Mouse (Mus musculus): ENCODE results near the gene Prkar2a. TPM values are rescaled to one million over a fixed set of nuclear protein-coding genes. Genes with fewer than 3 reads are reported as not detected.

The Prkar2a gene
- polyA plus RNA-seq, 1 experiment from 2014 or later: 21.3 TPM

DNA sequence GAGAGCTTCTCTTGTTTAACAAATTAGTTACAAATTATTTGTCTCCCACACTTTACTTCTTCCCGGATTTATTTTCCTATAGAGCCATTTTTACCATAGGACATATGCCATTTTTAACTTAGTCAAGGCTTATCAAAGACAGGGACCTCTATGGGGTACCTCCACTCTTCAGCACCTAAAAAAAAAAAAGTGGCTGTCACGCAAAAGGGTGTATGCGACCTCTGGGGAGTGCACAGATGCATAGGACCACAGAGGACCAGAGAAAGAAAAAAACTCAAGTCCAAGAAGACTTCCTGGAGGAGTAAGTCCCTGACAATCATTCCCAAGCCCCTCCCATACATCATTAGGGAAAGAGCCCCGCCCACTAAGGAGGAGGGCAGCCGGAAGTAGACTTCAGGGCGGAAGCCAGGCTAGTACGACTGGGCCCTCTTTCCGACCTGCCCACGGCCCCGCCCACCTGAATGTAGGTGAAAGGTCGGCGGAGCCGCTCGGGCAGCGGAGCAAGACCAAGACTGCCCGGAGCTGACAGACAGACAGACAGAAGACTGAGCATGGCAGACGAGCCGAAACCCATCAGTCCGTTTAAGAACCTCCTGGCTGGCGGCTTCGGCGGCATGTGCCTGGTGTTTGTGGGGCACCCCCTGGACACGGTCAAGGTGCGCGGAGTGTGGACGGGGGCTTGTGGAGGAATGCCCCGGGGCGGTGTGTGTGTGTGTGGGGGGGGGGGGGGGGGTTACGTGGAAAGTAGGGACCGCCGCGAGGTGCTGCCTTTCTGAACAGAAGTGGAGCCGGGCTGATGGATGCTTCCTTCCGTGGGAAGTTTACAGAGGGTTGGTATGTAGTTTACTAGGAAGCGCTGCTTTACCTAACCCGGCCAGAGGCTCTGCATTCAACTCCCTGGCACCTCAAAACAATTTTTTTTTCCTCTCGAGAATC is 27.2 kb upstream of the Prkar2a start, which contains the start of gene Slc25a20:
TSS of gene Slc25a20 (plus strand) at position 412 of the 936 bp plus-strand sequence.
- peak; percentile 94 for ATAC-seq (replicated peaks; ENCODE audit: extremely low read depth, insufficient read depth, low FRiP score)
- peaks cover 9% of the 10 kb centered on the region for H3K4me1 ChIP-seq (ENCODE audit: control insufficient read depth, insufficient read depth, low read length)
- peak within 1 kb of the TSS; percentile 76 for H3K4me2 ChIP-seq (ENCODE audit: low read depth, low read length)
- 3% methylated on average over 37 of the region's 37 CpGs for WGBS
- no peaks in the 10 kb centered on the region for H3K36me3 ChIP-seq (ENCODE audit: control insufficient read depth, insufficient read depth)
- H3K27me3 ChIP-seq (ENCODE audit: control insufficient read depth, insufficient read depth, low read length): no peaks in the 10 kb centered on the region
- no peaks in the 10 kb centered on the region for H3K9me3 ChIP-seq (replicated peaks; ENCODE audit: control insufficient read depth, low read length)
- H3K27ac ChIP-seq (ENCODE audit: low read length): peak within 1 kb of the TSS; percentile 57
- peak within 1 kb of the TSS; percentile 83 for H3K4me3 ChIP-seq (ENCODE audit: low read length)
- H3K9ac ChIP-seq (ENCODE audit: low read length): peak within 1 kb of the TSS; percentile 85

DNA sequence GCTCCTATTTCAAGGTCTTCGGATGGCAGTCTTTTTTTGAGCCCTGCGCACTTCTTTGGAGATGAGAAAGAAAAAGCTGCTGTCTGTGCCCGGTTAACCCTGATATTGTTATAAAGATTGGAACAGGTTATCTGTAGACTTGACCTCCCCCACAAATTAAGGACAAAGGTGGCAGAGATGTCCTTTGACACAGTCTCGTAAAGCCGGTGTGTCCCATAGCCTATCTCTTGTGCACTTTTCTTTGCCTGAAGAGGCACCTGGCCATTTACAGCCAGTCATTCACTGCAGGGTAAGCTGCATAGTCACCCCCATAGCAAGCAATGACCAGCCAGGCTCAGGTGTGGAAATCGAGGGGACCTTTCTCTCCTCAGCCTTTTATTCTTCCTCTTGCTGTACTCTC is 26.5 kb upstream of the Prkar2a start:
- no peak for ATAC-seq (replicated peaks; ENCODE audit: extremely low read depth, insufficient read depth, low FRiP score)
- WGBS: 22% methylated on average over 6 of the region's 6 CpGs
- Histone ChIP-seq H3K4me3 (ENCODE audit: low read length) (peak overlapping the region; percentile 83), H3K9me3 (replicated peaks; ENCODE audit: control insufficient read depth, low read length) (no peaks in the 10 kb centered on the region), H3K9ac (ENCODE audit: low read length) (peak overlapping the region; percentile 85), H3K27ac (ENCODE audit: low read length) (peak overlapping the region; percentile 57), H3K36me3 (ENCODE audit: control insufficient read depth, insufficient read depth) (0 out of 2 replicates have a peak, but pooled peaks cover 3% of the 10 kb centered on the region), H3K27me3 (ENCODE audit: control insufficient read depth, insufficient read depth, low read length) (no peaks in the 10 kb centered on the region), H3K4me2 (ENCODE audit: low read depth, low read length) (peak overlapping the region; percentile 76), H3K4me1 (ENCODE audit: control insufficient read depth, insufficient read depth, low read length) (peaks cover 9% of the 10 kb centered on the region)

- Histone ChIP-seq H3K9ac (ENCODE audit: low read length) (no peak overlapping the region), H3K27ac (ENCODE audit: low read length) (no peak overlapping the region), H3K4me3 (ENCODE audit: low read length) (no peak overlapping the region), H3K9me3 (replicated peaks; ENCODE audit: control insufficient read depth, low read length) (peaks cover 6% of the 10 kb centered on the region; the same call in 1 of the 2 replicates), H3K36me3 (ENCODE audit: control insufficient read depth, insufficient read depth) (peaks cover 26% of the 10 kb centered on the region), H3K4me2 (ENCODE audit: low read depth, low read length) (no peak overlapping the region), H3K27me3 (ENCODE audit: control insufficient read depth, insufficient read depth, low read length) (no peaks in the 10 kb centered on the region), H3K4me1 (ENCODE audit: control insufficient read depth, insufficient read depth, low read length) (no peaks in the 10 kb centered on the region)
- 61% methylated on average over 8 of the region's 8 CpGs for WGBS
- ATAC-seq (replicated peaks; ENCODE audit: extremely low read depth, insufficient read depth, low FRiP score): no peak
Measured at GRCm38 (mm10) chr9:108669875-108670274, 19.2 kb upstream of the Prkar2a start.

DNA sequence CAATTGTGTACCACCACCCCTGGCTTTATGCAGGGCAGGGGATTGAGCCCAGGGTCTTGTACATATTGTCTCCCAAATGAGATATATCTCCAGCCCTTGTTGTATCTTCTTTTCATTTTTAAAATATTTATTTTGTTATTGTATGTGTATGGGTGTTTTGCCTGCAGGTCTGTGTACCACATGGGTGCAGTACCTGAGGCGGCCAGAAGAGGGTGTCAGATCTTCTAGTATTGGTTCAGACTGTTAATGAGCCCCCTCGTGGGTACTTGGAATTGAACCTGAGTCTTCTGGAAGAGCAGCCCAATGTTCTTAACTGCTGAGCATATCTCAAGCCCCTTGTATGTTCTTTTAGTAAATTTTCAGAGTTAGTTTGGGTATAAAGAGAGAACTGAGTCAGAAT is 16.0 kb upstream of the Prkar2a start:
- Histone ChIP-seq H3K9me3 (replicated peaks; ENCODE audit: control insufficient read depth, low read length) (peaks cover 6% of the 10 kb centered on the region; the same call in 1 of the 2 replicates), H3K4me2 (ENCODE audit: low read depth, low read length) (no peak overlapping the region), H3K27me3 (ENCODE audit: control insufficient read depth, insufficient read depth, low read length) (no peaks in the 10 kb centered on the region), H3K4me3 (ENCODE audit: low read length) (no peak overlapping the region), H3K4me1 (ENCODE audit: control insufficient read depth, insufficient read depth, low read length) (0 out of 2 replicates have a peak, but pooled peaks cover 2% of the 10 kb centered on the region), H3K9ac (ENCODE audit: low read length) (no peak overlapping the region), H3K27ac (ENCODE audit: low read length) (no peak overlapping the region), H3K36me3 (ENCODE audit: control insufficient read depth, insufficient read depth) (peaks cover 27% of the 10 kb centered on the region)
- no peak for ATAC-seq (replicated peaks; ENCODE audit: extremely low read depth, insufficient read depth, low FRiP score)
- 50% methylated on average over 2 of the region's 2 CpGs for WGBS

DNA sequence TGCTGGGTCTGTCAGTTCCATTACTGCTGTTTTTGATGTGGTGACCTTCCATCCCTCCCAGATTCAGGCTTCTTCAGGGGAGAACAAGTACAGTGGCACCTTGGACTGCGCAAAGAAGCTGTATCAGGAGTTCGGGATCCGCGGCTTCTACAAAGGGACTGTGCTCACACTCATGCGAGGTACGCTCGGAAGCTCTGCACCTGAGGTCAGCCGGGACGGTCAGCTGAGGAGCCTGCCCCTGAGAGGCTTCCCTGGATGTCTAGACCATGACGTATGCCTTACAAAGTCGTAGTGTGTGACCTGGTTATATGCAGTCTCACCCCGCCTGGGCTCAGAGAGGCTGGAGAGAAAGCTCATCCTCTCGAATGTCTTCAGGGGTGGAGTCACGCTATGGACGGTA is 9.1 kb upstream of the Prkar2a start:
- Histone ChIP-seq H3K9ac (ENCODE audit: low read length) (no peak overlapping the region), H3K4me2 (ENCODE audit: low read depth, low read length) (no peak overlapping the region), H3K9me3 (replicated peaks; ENCODE audit: control insufficient read depth, low read length) (no peaks in the 10 kb centered on the region), H3K27me3 (ENCODE audit: control insufficient read depth, insufficient read depth, low read length) (no peaks in the 10 kb centered on the region), H3K36me3 (ENCODE audit: control insufficient read depth, insufficient read depth) (peaks cover 28% of the 10 kb centered on the region; the same call in 1 of the 2 replicates), H3K27ac (ENCODE audit: low read length) (no peak overlapping the region), H3K4me1 (ENCODE audit: control insufficient read depth, insufficient read depth, low read length) (0 out of 2 replicates have a peak, but pooled peaks cover 2% of the 10 kb centered on the region), H3K4me3 (ENCODE audit: low read length) (no peak overlapping the region)
- WGBS: 90% methylated on average over 15 of the region's 15 CpGs
- no peak for ATAC-seq (replicated peaks; ENCODE audit: extremely low read depth, insufficient read depth, low FRiP score)

- Histone ChIP-seq H3K4me1 (ENCODE audit: control insufficient read depth, insufficient read depth, low read length) (peaks cover 20% of the 10 kb centered on the region), H3K36me3 (ENCODE audit: control insufficient read depth, insufficient read depth) (peaks cover 11% of the 10 kb centered on the region; the same call in 1 of the 2 replicates), H3K27ac (ENCODE audit: low read length) (no peak overlapping the region; the same call in 1 of the 2 replicates), H3K9ac (ENCODE audit: low read length) (0 out of 2 replicates have a peak overlapping the region, but pooled peaks have one; percentile 7), H3K4me3 (ENCODE audit: low read length) (no peak overlapping the region), H3K4me2 (ENCODE audit: low read depth, low read length) (no peak overlapping the region), H3K9me3 (replicated peaks; ENCODE audit: control insufficient read depth, low read length) (no peaks in the 10 kb centered on the region), H3K27me3 (ENCODE audit: control insufficient read depth, insufficient read depth, low read length) (no peaks in the 10 kb centered on the region)
- ATAC-seq (replicated peaks; ENCODE audit: extremely low read depth, insufficient read depth, low FRiP score): no peak
- 34% methylated on average over 4 of the region's 4 CpGs for WGBS
Measured at GRCm38 (mm10) chr9:108686475-108686887, 2.6 kb upstream of the Prkar2a start.

GRCm38 (mm10) chr9:108687181-108687580 is 1.9 kb upstream of the Prkar2a start:
- H3K27ac ChIP-seq (ENCODE audit: low read length): no peak overlapping the region
- WGBS: 82% methylated on average over 6 of the region's 6 CpGs
- ATAC-seq (replicated peaks; ENCODE audit: extremely low read depth, insufficient read depth, low FRiP score): no peak

DNA sequence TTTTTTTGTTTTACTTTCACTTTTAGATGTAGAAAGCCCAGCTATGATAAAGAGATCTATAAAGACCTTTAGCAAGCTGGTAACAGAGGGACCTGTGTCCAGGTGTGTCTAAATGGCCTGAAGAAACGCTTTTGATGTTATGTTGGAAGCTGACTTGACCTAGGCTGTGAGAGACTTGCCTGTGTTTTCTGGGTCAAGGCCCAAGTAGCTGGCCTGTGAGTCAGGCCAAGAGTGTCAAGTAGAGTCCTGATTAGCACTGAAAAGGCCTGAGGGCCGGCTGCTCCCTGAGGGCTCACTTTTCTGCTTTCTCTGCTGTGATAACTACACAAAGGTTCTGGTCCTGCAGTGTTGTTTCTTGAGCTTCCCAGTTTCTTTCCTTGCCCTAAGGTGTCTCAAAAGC is 1.4 kb upstream of the Prkar2a start:
- ATAC-seq (replicated peaks; ENCODE audit: extremely low read depth, insufficient read depth, low FRiP score): no peak
- no peak overlapping the region for H3K4me2 ChIP-seq (ENCODE audit: low read depth, low read length)
- H3K4me3 ChIP-seq (ENCODE audit: low read length): no peak overlapping the region
- peaks cover 23% of the 10 kb centered on the region for H3K4me1 ChIP-seq (ENCODE audit: control insufficient read depth, insufficient read depth, low read length)
- H3K9me3 ChIP-seq (replicated peaks; ENCODE audit: control insufficient read depth, low read length): no peaks in the 10 kb centered on the region
- WGBS: 53% methylated on average over 2 of the region's 2 CpGs
- no peak overlapping the region for H3K27ac ChIP-seq (ENCODE audit: low read length)
- peaks cover 6% of the 10 kb centered on the region; the same call in 1 of the 2 replicates for H3K36me3 ChIP-seq (ENCODE audit: control insufficient read depth, insufficient read depth)
- H3K9ac ChIP-seq (ENCODE audit: low read length): no peak overlapping the region; the same call in 1 of the 2 replicates
- no peaks in the 10 kb centered on the region for H3K27me3 ChIP-seq (ENCODE audit: control insufficient read depth, insufficient read depth, low read length)

More at GRCm38 (mm10) chr9:108687181-108687580, 1.9 kb upstream of the Prkar2a start:
- Histone ChIP-seq H3K9ac (ENCODE audit: low read length) (no peak overlapping the region), H3K4me2 (ENCODE audit: low read depth, low read length) (no peak overlapping the region), H3K4me3 (ENCODE audit: low read length) (no peak overlapping the region), H3K36me3 (ENCODE audit: control insufficient read depth, insufficient read depth) (peaks cover 7% of the 10 kb centered on the region; the same call in 1 of the 2 replicates), H3K9me3 (replicated peaks; ENCODE audit: control insufficient read depth, low read length) (no peaks in the 10 kb centered on the region), H3K27me3 (ENCODE audit: control insufficient read depth, insufficient read depth, low read length) (no peaks in the 10 kb centered on the region), H3K4me1 (ENCODE audit: control insufficient read depth, insufficient read depth, low read length) (peaks cover 23% of the 10 kb centered on the region)

- H3K36me3 ChIP-seq (ENCODE audit: control insufficient read depth, insufficient read depth): peaks cover 3% of the 10 kb centered on the region; the same call in 1 of the 2 replicates
- H3K27me3 ChIP-seq (ENCODE audit: control insufficient read depth, insufficient read depth, low read length): no peaks in the 10 kb centered on the region
- H3K9ac ChIP-seq (ENCODE audit: low read length): no peak overlapping the region
- H3K9me3 ChIP-seq (replicated peaks; ENCODE audit: control insufficient read depth, low read length): no peaks in the 10 kb centered on the region
- H3K4me1 ChIP-seq (ENCODE audit: control insufficient read depth, insufficient read depth, low read length): peaks cover 29% of the 10 kb centered on the region
- no peak overlapping the region for H3K4me2 ChIP-seq (ENCODE audit: low read depth, low read length)
- H3K4me3 ChIP-seq (ENCODE audit: low read length): no peak overlapping the region
- 68% methylated on average over 9 of the region's 9 CpGs for WGBS
- ATAC-seq (replicated peaks; ENCODE audit: extremely low read depth, insufficient read depth, low FRiP score): no peak
- H3K27ac ChIP-seq (ENCODE audit: low read length): no peak overlapping the region
Measured at GRCm38 (mm10) chr9:108688451-108688850, 663 bp upstream of the Prkar2a start.

Measured in heart, embryonic 16.5 days (tissue).